Mouse (Mus musculus): ENCODE measurements around the gene Adgrg6. TPM values are rescaled to one million over a fixed set of nuclear protein-coding genes. Genes with fewer than 3 reads are reported as not detected.
A peak's percentile ranks its signal among the peaks of the same experiment; 100 is the strongest.

Gene Adgrg6
- polyA plus RNA-seq, 1 experiment from 2014 or later: 8.9 TPM

- Histone ChIP-seq H3K9me3 (ENCODE audit: control insufficient read depth, low read length) (no peaks in the 10 kb centered on the region), H3K27ac (ENCODE audit: low read depth, low read length) (no peak overlapping the region)
- ATAC-seq (ENCODE audit: low FRiP score, low TSS enrichment): no peak
Observed at GRCm38 (mm10) chr10:14459330-14459729, 86.1 kb downstream of the Adgrg6 start.

DNA sequence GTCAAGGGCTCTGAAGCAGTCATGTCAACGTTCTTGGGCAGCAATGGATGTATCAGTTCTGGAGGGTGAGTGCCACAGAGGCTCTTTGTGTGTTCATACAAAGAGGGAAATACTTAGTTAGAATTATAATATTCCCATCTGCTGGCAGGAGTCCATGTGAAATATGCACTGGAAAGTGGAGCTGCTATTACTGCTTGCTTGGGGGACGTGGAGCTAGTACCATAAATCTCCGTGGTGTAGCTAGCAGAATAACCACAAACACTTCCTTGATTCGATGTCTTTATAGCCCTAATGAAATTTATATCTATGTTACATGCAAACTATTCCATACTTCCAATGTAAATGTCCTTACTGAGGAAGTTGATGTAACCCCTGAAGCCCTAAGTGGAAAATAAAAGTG, 91.0 kb downstream of the Adgrg6 start:
- no peaks in the 10 kb centered on the region for H3K36me3 ChIP-seq (ENCODE audit: control insufficient read depth, insufficient read depth, low read length)
- no peak overlapping the region for H3K4me3 ChIP-seq (ENCODE audit: low read length)
- 46% methylated on average over 4 of the region's 4 CpGs for WGBS
- no peak overlapping the region; the same call in 1 of the 2 replicates for H3K27ac ChIP-seq (ENCODE audit: low read depth, low read length)
- no peaks in the 10 kb centered on the region for H3K27me3 ChIP-seq (ENCODE audit: control insufficient read depth, insufficient read depth, low read length)
- no peak overlapping the region for H3K4me2 ChIP-seq (replicated peaks; ENCODE audit: low read depth, low read length)
- no peaks in the 10 kb centered on the region for H3K9me3 ChIP-seq (ENCODE audit: control insufficient read depth, low read length)
- ATAC-seq (ENCODE audit: low FRiP score, low TSS enrichment): peak; percentile 82
- no peaks in the 10 kb centered on the region for H3K4me1 ChIP-seq (ENCODE audit: control insufficient read depth, insufficient read depth, low read length)
- H3K9ac ChIP-seq (ENCODE audit: low read depth, low read length): no peak overlapping the region

More at GRCm38 (mm10) chr10:14459330-14459729, 86.1 kb downstream of the Adgrg6 start:
- no peak overlapping the region for H3K4me3 ChIP-seq (ENCODE audit: low read length)
- no peak overlapping the region for H3K9ac ChIP-seq (ENCODE audit: low read depth, low read length)
- no peaks in the 10 kb centered on the region for H3K27me3 ChIP-seq (ENCODE audit: control insufficient read depth, insufficient read depth, low read length)
- no peaks in the 10 kb centered on the region for H3K36me3 ChIP-seq (ENCODE audit: control insufficient read depth, insufficient read depth, low read length)
- WGBS: 94% methylated on average over 10 of the region's 10 CpGs
- no peak overlapping the region for H3K4me2 ChIP-seq (replicated peaks; ENCODE audit: low read depth, low read length)
- 0 out of 2 replicates have a peak, but pooled peaks cover 11% of the 10 kb centered on the region for H3K4me1 ChIP-seq (ENCODE audit: control insufficient read depth, insufficient read depth, low read length)

- WGBS: 34% methylated on average over 3 of the region's 3 CpGs
- Histone ChIP-seq H3K9ac (ENCODE audit: low read depth, low read length) (no peak overlapping the region), H3K4me3 (ENCODE audit: low read length) (no peak overlapping the region), H3K4me1 (ENCODE audit: control insufficient read depth, insufficient read depth, low read length) (no peaks in the 10 kb centered on the region), H3K36me3 (ENCODE audit: control insufficient read depth, insufficient read depth, low read length) (no peaks in the 10 kb centered on the region), H3K4me2 (replicated peaks; ENCODE audit: low read depth, low read length) (no peak overlapping the region), H3K9me3 (ENCODE audit: control insufficient read depth, low read length) (no peaks in the 10 kb centered on the region), H3K27me3 (ENCODE audit: control insufficient read depth, insufficient read depth, low read length) (no peaks in the 10 kb centered on the region), H3K27ac (ENCODE audit: low read depth, low read length) (no peak overlapping the region)
- ATAC-seq (ENCODE audit: low FRiP score, low TSS enrichment): peak; percentile 46; the same call in 1 of the 2 replicates
Observed at GRCm38 (mm10) chr10:14451811-14452210, 93.6 kb downstream of the Adgrg6 start.

DNA sequence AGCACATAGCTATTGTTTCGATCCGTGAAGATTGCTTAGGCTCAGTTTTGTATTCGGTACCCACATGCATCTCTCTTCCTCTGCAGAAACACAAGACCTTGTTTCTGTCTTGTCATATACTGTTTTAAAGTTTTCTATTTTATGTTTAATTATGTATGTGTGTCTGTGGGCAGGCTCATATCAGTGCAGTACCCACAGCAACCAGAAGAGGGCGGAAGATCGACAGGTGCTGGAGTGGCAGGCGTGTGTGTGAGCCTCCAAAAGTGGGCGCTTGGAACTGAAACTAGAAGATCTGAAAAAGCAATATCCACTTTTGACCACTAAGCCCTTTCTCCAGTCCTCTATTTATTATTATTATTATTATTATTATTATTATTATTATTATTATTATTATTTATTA, 95.4 kb downstream of the Adgrg6 start:
- no peaks in the 10 kb centered on the region for H3K9me3 ChIP-seq (ENCODE audit: control insufficient read depth, low read length)
- no peaks in the 10 kb centered on the region for H3K4me1 ChIP-seq (ENCODE audit: control insufficient read depth, insufficient read depth, low read length)
- H3K9ac ChIP-seq (ENCODE audit: low read depth, low read length): no peak overlapping the region
- H3K4me2 ChIP-seq (replicated peaks; ENCODE audit: low read depth, low read length): no peak overlapping the region
- WGBS: 79% methylated on average over 7 of the region's 7 CpGs
- ATAC-seq (ENCODE audit: low FRiP score, low TSS enrichment): no peak
- no peak overlapping the region for H3K27ac ChIP-seq (ENCODE audit: low read depth, low read length)
- no peaks in the 10 kb centered on the region for H3K27me3 ChIP-seq (ENCODE audit: control insufficient read depth, insufficient read depth, low read length)
- H3K4me3 ChIP-seq (ENCODE audit: low read length): no peak overlapping the region
- no peaks in the 10 kb centered on the region for H3K36me3 ChIP-seq (ENCODE audit: control insufficient read depth, insufficient read depth, low read length)

- H3K4me2 ChIP-seq (replicated peaks; ENCODE audit: low read depth, low read length): no peak overlapping the region
- ATAC-seq (ENCODE audit: low FRiP score, low TSS enrichment): no peak
- H3K27ac ChIP-seq (ENCODE audit: low read depth, low read length): no peak overlapping the region
- no peak overlapping the region for H3K4me3 ChIP-seq (ENCODE audit: low read length)
- H3K9ac ChIP-seq (ENCODE audit: low read depth, low read length): no peak overlapping the region
- no peaks in the 10 kb centered on the region for H3K9me3 ChIP-seq (ENCODE audit: control insufficient read depth, low read length)
- H3K27me3 ChIP-seq (ENCODE audit: control insufficient read depth, insufficient read depth, low read length): no peaks in the 10 kb centered on the region
- H3K4me1 ChIP-seq (ENCODE audit: control insufficient read depth, insufficient read depth, low read length): no peaks in the 10 kb centered on the region
- WGBS: 90% methylated on average over 12 of the region's 12 CpGs
- no peaks in the 10 kb centered on the region for H3K36me3 ChIP-seq (ENCODE audit: control insufficient read depth, insufficient read depth, low read length)
Observed at GRCm38 (mm10) chr10:14445590-14446291, 99.7 kb downstream of the Adgrg6 start.

- H3K27ac ChIP-seq (ENCODE audit: low read depth, low read length): no peak overlapping the region
- H3K4me1 ChIP-seq (ENCODE audit: control insufficient read depth, insufficient read depth, low read length): no peaks in the 10 kb centered on the region
- no peaks in the 10 kb centered on the region for H3K27me3 ChIP-seq (ENCODE audit: control insufficient read depth, insufficient read depth, low read length)
- no peak overlapping the region for H3K4me2 ChIP-seq (replicated peaks; ENCODE audit: low read depth, low read length)
- 92% methylated on average over 9 of the region's 9 CpGs for WGBS
- no peak for ATAC-seq (ENCODE audit: low FRiP score, low TSS enrichment)
- no peak overlapping the region for H3K4me3 ChIP-seq (ENCODE audit: low read length)
- no peaks in the 10 kb centered on the region for H3K36me3 ChIP-seq (ENCODE audit: control insufficient read depth, insufficient read depth, low read length)
- no peaks in the 10 kb centered on the region for H3K9me3 ChIP-seq (ENCODE audit: control insufficient read depth, low read length)
- no peak overlapping the region for H3K9ac ChIP-seq (ENCODE audit: low read depth, low read length)
Observed at GRCm38 (mm10) chr10:14440860-14441579, 104.4 kb downstream of the Adgrg6 start.

DNA sequence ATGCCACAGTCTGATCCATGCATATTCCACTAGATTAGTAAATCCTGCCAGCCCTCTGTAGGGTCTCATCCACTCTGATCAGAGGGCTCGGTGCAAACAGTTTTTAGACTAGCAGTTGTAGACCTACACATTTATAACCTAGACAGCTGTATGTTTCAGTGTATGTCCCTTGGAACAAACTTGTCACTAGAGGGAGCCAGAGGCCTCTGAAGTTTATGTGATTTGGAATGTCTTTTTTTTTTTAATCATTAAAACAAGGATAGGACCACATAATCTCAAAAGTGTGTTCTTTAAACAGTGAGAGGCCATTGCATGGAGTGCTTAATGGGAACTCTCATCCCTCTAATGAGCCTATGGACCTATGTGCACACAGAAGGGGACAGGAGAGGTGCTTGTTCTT, 141.4 kb downstream of the Adgrg6 start:
- no peaks in the 10 kb centered on the region for H3K4me1 ChIP-seq (ENCODE audit: control insufficient read depth, insufficient read depth, low read length)
- H3K4me2 ChIP-seq (replicated peaks; ENCODE audit: low read depth, low read length): no peak overlapping the region
- H3K9me3 ChIP-seq (ENCODE audit: control insufficient read depth, low read length): peaks cover 11% of the 10 kb centered on the region
- no peaks in the 10 kb centered on the region for H3K36me3 ChIP-seq (ENCODE audit: control insufficient read depth, insufficient read depth, low read length)
- no peaks in the 10 kb centered on the region for H3K27me3 ChIP-seq (ENCODE audit: control insufficient read depth, insufficient read depth, low read length)
- H3K27ac ChIP-seq (ENCODE audit: low read depth, low read length): no peak overlapping the region
- no peak for ATAC-seq (ENCODE audit: low FRiP score, low TSS enrichment)
- WGBS: 66% methylated on average over 1 of the region's 1 CpGs
- no peak overlapping the region for H3K9ac ChIP-seq (ENCODE audit: low read depth, low read length)
- H3K4me3 ChIP-seq (ENCODE audit: low read length): no peak overlapping the region

GRCm38 (mm10) chr10:14401744-14402143, 143.7 kb downstream of the Adgrg6 start:
- no peak overlapping the region for H3K27ac ChIP-seq (ENCODE audit: low read depth, low read length)
- no peaks in the 10 kb centered on the region for H3K27me3 ChIP-seq (ENCODE audit: control insufficient read depth, insufficient read depth, low read length)
- 74% methylated on average over 8 of the region's 8 CpGs for WGBS
- no peaks in the 10 kb centered on the region for H3K36me3 ChIP-seq (ENCODE audit: control insufficient read depth, insufficient read depth, low read length)
- H3K9ac ChIP-seq (ENCODE audit: low read depth, low read length): no peak overlapping the region
- no peaks in the 10 kb centered on the region for H3K4me1 ChIP-seq (ENCODE audit: control insufficient read depth, insufficient read depth, low read length)
- H3K9me3 ChIP-seq (ENCODE audit: control insufficient read depth, low read length): no peaks in the 10 kb centered on the region; the same call in 1 of the 2 replicates
- H3K4me2 ChIP-seq (replicated peaks; ENCODE audit: low read depth, low read length): no peak overlapping the region
- no peak for ATAC-seq (ENCODE audit: low FRiP score, low TSS enrichment)
- no peak overlapping the region for H3K4me3 ChIP-seq (ENCODE audit: low read length)

GRCm38 (mm10) chr10:14391025-14391639, 154.3 kb downstream of the Adgrg6 start:
- Histone ChIP-seq H3K27me3 (ENCODE audit: control insufficient read depth, insufficient read depth, low read length) (no peaks in the 10 kb centered on the region), H3K4me1 (ENCODE audit: control insufficient read depth, insufficient read depth, low read length) (no peaks in the 10 kb centered on the region), H3K9ac (ENCODE audit: low read depth, low read length) (no peak overlapping the region), H3K4me2 (replicated peaks; ENCODE audit: low read depth, low read length) (no peak overlapping the region), H3K27ac (ENCODE audit: low read depth, low read length) (no peak overlapping the region), H3K9me3 (ENCODE audit: control insufficient read depth, low read length) (no peaks in the 10 kb centered on the region), H3K4me3 (ENCODE audit: low read length) (no peak overlapping the region), H3K36me3 (ENCODE audit: control insufficient read depth, insufficient read depth, low read length) (no peaks in the 10 kb centered on the region)
- WGBS: 13% methylated on average over 11 of the region's 11 CpGs
- peak; percentile 85 for ATAC-seq (ENCODE audit: low FRiP score, low TSS enrichment)

Data from kidney, embryonic 14.5 days (tissue).